In genomic region chr12:68604524-68605299, GRCm38 (mm10) we compare ENCODE assay signal across 10 mouse cellular contexts.
"Had no signal": no experiment of that assay in that cellular context is flagged by ENCODE, and none has a peak within 500 bp of the region (broad histone marks: within the 10 kb centered on the region; RNA-seq: fewer than 3 reads in every experiment).

No protein-coding gene starts in this region.

- DNase-seq: kidney, adult 2 months; kidney, postnatal 10 days; liver, embryonic 13.5 days; lung, adult 2 months; lung, postnatal 14 days; lung, postnatal 4 days; thymus, adult 18-20 months; thymus, postnatal 14 days; thymus, postnatal 4 days had no signal

- H3K27ac ChIP-seq: liver, embryonic 13.5 days had no signal

- H3K4me1 ChIP-seq: liver, embryonic 13.5 days had no signal

- H3K27me3 ChIP-seq: liver, embryonic 13.5 days had no signal

- H3K36me3 ChIP-seq: liver, embryonic 13.5 days had no signal

- H3K4me3 ChIP-seq: liver, embryonic 13.5 days had no signal

- H3K4me2 ChIP-seq: liver, embryonic 13.5 days; midbrain, embryonic 11.5 days had no signal

- H3K9me3 ChIP-seq: liver, embryonic 13.5 days had no signal

- H3K9ac ChIP-seq: liver, embryonic 13.5 days had no signal
